In genomic region chr7:142019699-142020098, GRCm38 (mm10) we compare ENCODE assay signal across 9 mouse cellular contexts. TPM values are rescaled to one million over a fixed set of nuclear protein-coding genes. Genes with fewer than 3 reads are reported as not detected.
DNase-seq lines count a peak whose midpoint lies in the region; ATAC-seq and TF ChIP-seq lines count a peak whose summit lies in the region.
"Had no signal": no experiment of that assay in that cellular context is flagged by ENCODE, and none has a peak within 500 bp of the region (broad histone marks: within the 10 kb centered on the region; RNA-seq: fewer than 3 reads in every experiment).

No protein-coding gene starts in this region.

- peaks cover 14% of the 10 kb centered on the region for H3K4me1 ChIP-seq in kidney, adult 2 months (ENCODE audit: control insufficient read depth, insufficient read depth, low read length)
- H3K4me1 ChIP-seq in liver, embryonic 11.5 days (replicated peaks; ENCODE audit: control insufficient read depth, insufficient read depth, low read length) = peaks cover 9% of the 10 kb centered on the region

- no peaks in the 10 kb centered on the region for H3K27me3 ChIP-seq in kidney, adult 2 months (replicated peaks; ENCODE audit: control insufficient read depth, insufficient read depth, low read length)
- no peaks in the 10 kb centered on the region for H3K27me3 ChIP-seq in liver, embryonic 11.5 days (replicated peaks; ENCODE audit: control insufficient read depth, insufficient read depth, low read length)

- TF ChIP-seq CTCF in kidney, adult 2 months (conservative IDR thresholded peaks at IDR 0.05; ENCODE audit: insufficient read depth, insufficient read length, low read depth, low read length) = peak; percentile 32; the same call in 1 of the 2 replicates

- 49% methylated on average over 2 of the region's 2 CpGs for WGBS in kidney, adult 2 months
- 49% methylated on average over 2 of the region's 2 CpGs for WGBS in liver, embryonic 11.5 days

- no peak overlapping the region for H3K4me3 ChIP-seq in kidney, adult 2 months (ENCODE audit: insufficient read depth, low read depth, low read length)
- no peak overlapping the region for H3K4me3 ChIP-seq in liver, embryonic 11.5 days (ENCODE audit: low read depth, low read length)

- TF ChIP-seq POLR2A in kidney, adult 2 months (IDR thresholded peaks at IDR 0.05; ENCODE audit: low read depth, low read length) = no peak

- H3K9me3 ChIP-seq in liver, embryonic 11.5 days (ENCODE audit: control insufficient read depth, low read length) = no peaks in the 10 kb centered on the region

- no peak overlapping the region for H3K9ac ChIP-seq in liver, embryonic 11.5 days (ENCODE audit: low read depth, low read length)

- H3K4me2 ChIP-seq in liver, embryonic 11.5 days = no peak overlapping the region

- no peak overlapping the region for H3K27ac ChIP-seq in kidney, adult 2 months (ENCODE audit: insufficient read depth, low read depth, low read length)
- no peak overlapping the region for H3K27ac ChIP-seq in liver, embryonic 11.5 days (ENCODE audit: low read depth, low read length)

- DNase-seq in kidney, adult 2 months = no peak
- DNase-seq in kidney, adult 11 months = no peak
- DNase-seq in 416B (ENCODE audit: low read depth) = peak; percentile 18
- DNase-seq in adipocyte (ENCODE audit: low spot score) = peak; percentile 22
- DNase-seq in liver, embryonic 11.5 days (ENCODE audit: low spot score) = no peak
- DNase-seq in spleen, postnatal 14 days (ENCODE audit: low spot score in 2 of 2) = no peak
- DNase-seq: cerebellum, adult 9-11 months; right cerebral cortex, postnatal 14 days had no signal

- H3K36me3 ChIP-seq in kidney, adult 2 months (ENCODE audit: control insufficient read depth, insufficient read depth, low read length) = no peaks in the 10 kb centered on the region
- H3K36me3 ChIP-seq in liver, embryonic 11.5 days (ENCODE audit: control insufficient read depth, insufficient read depth, low read length) = no peaks in the 10 kb centered on the region; the same call in 1 of the 2 replicates

- ATAC-seq in liver, embryonic 11.5 days (replicated peaks; ENCODE audit: low FRiP score) = peak; percentile 67; the same call in 1 of the 2 replicates
- ATAC-seq in frontal cortex, adult (ENCODE audit: low TSS enrichment) = no peak

RNA-seq across cellular contexts. Expression of gene Mob2, which starts 41.2 kb away (rescaled TPM):
- polyA plus RNA-seq in kidney, adult 2 months (2012; rRNA removed) = 44.0 and 45.3 TPM in 2 replicates
- 63.1 and 67.1 TPM in 2 replicates for polyA plus RNA-seq in liver, embryonic 11.5 days (2014; fragmentation: Nextera tagmentation; extraction: Ambion mirVana)

Comparison
In these comparisons a context has a peak if more than half of its experiments do, and no peak if none do; other contexts are left out.
1. DNase-seq: peak in 416B (single experiment) and adipocyte (single experiment); none in kidney, adult 2 months (single experiment), kidney, adult 11 months (single experiment), liver, embryonic 11.5 days (single experiment) and spleen, postnatal 14 days (0 of 2).